In genomic region chr1:165235846-165236245, GRCm38 (mm10) we compare ENCODE assay signal across 8 mouse cellular contexts. TPM values are rescaled to one million over a fixed set of nuclear protein-coding genes. Genes with fewer than 3 reads are reported as not detected.
DNase-seq lines count a peak whose midpoint lies in the region; ATAC-seq and TF ChIP-seq lines count a peak whose summit lies in the region.

No protein-coding gene starts in this region.

- in situ Hi-C loops in ES-E14 (cut with MboI; ENCODE audit: low sequenced_read_pairs in 2 of 2, unreplicated experiment in 2 of 2), result no loop called here

- no peak for ATAC-seq in heart, embryonic 13.5 days (ENCODE audit: extremely low read depth, insufficient number of reproducible peaks, low FRiP score, low TSS enrichment)
- ATAC-seq in forebrain, embryonic 13.5 days, result no peak
- ATAC-seq in liver, embryonic 15.5 days (ENCODE audit: insufficient read depth), result no peak

- no peak for DNase-seq in heart, postnatal 10 days
- DNase-seq in ES-E14 (ENCODE audit: low read depth, low spot score), result no peak
- no peak for DNase-seq in natural killer cell, adult 2 months (ENCODE audit: low spot score in 2 of 2)
- DNase-seq in adrenal gland, postnatal 10 days, result no peak
- no peak for DNase-seq in layer of hippocampus, postnatal 10 days (ENCODE audit: low spot score in 2 of 2)

- peak overlapping the region; percentile 88 for H3K4me3 ChIP-seq in heart, embryonic 13.5 days
- peak overlapping the region; percentile 85 to 94 for H3K4me3 ChIP-seq in ES-E14 (ENCODE audit: insufficient read depth in 1 of 2, low read depth in 1 of 2, low read length in 2 of 2, poor library complexity in 1 of 2, severe bottlenecking in 1 of 2)
- H3K4me3 ChIP-seq in forebrain, embryonic 13.5 days, result peak overlapping the region; percentile 90
- H3K4me3 ChIP-seq in liver, embryonic 15.5 days (replicated peaks), result peak overlapping the region; percentile 83

- H3K9me3 ChIP-seq in heart, embryonic 13.5 days, result no peaks in the 10 kb centered on the region
- H3K9me3 ChIP-seq in ES-E14 (ENCODE audit: control insufficient read depth, insufficient read depth, low read depth, low read length), result no peaks in the 10 kb centered on the region
- H3K9me3 ChIP-seq in forebrain, embryonic 13.5 days (replicated peaks), result no peaks in the 10 kb centered on the region
- no peaks in the 10 kb centered on the region for H3K9me3 ChIP-seq in liver, embryonic 15.5 days (replicated peaks)

- intact Hi-C loops in heart, postnatal 10 days (cut with DNase I), result loop anchor here (5.0 kb wide), 2 partner anchors 44 to 226 kb away; partner anchors contain the start of genes Dcaf6, Mpc2 and Sft2d2

- no peaks in the 10 kb centered on the region; the same call in 1 of the 2 replicates for H3K36me3 ChIP-seq in heart, embryonic 13.5 days
- H3K36me3 ChIP-seq in ES-E14 (ENCODE audit: control insufficient read depth, insufficient read depth, low read length, poor library complexity, severe bottlenecking), result no peaks in the 10 kb centered on the region
- H3K36me3 ChIP-seq in forebrain, embryonic 13.5 days (ENCODE audit: poor library complexity, severe bottlenecking), result no peaks in the 10 kb centered on the region
- no peaks in the 10 kb centered on the region for H3K36me3 ChIP-seq in liver, embryonic 15.5 days (replicated peaks)

- 12% methylated on average over 10 of the region's 10 CpGs for WGBS in heart, embryonic 13.5 days
- 11% methylated on average over 10 of the region's 10 CpGs for WGBS in forebrain, embryonic 13.5 days
- 5% methylated on average over 10 of the region's 10 CpGs for WGBS in liver, embryonic 15.5 days (ENCODE audit: insufficient replicate concordance)

- H3K4me2 ChIP-seq in heart, embryonic 13.5 days, result peak overlapping the region; percentile 93
- H3K4me2 ChIP-seq in forebrain, embryonic 13.5 days, result peak overlapping the region; percentile 82
- peak overlapping the region; percentile 91 for H3K4me2 ChIP-seq in liver, embryonic 15.5 days

- peaks cover 37% of the 10 kb centered on the region for H3K4me1 ChIP-seq in heart, embryonic 13.5 days
- H3K4me1 ChIP-seq in ES-E14 (ENCODE audit: control insufficient read depth in 2 of 2, insufficient read depth in 2 of 2, low read length in 2 of 2, poor library complexity in 1 of 2), result peaks cover 3 to 5% of the 10 kb centered on the region in 2 experiments
- peaks cover 23% of the 10 kb centered on the region for H3K4me1 ChIP-seq in forebrain, embryonic 13.5 days
- H3K4me1 ChIP-seq in liver, embryonic 15.5 days (replicated peaks), result peaks cover 28% of the 10 kb centered on the region

- H3K27ac ChIP-seq in heart, embryonic 13.5 days (replicated peaks), result peak overlapping the region; percentile 98
- no peak overlapping the region for H3K27ac ChIP-seq in ES-E14 (ENCODE audit: insufficient read depth, low read depth, low read length, poor library complexity, severe bottlenecking)
- H3K27ac ChIP-seq in forebrain, embryonic 13.5 days, result no peak overlapping the region
- peak overlapping the region; percentile 88; the same call in 1 of the 2 replicates for H3K27ac ChIP-seq in liver, embryonic 15.5 days (replicated peaks)

- no peaks in the 10 kb centered on the region for H3K27me3 ChIP-seq in heart, embryonic 13.5 days (replicated peaks)
- no peaks in the 10 kb centered on the region for H3K27me3 ChIP-seq in forebrain, embryonic 13.5 days
- H3K27me3 ChIP-seq in liver, embryonic 15.5 days, result no peaks in the 10 kb centered on the region

- H3K9ac ChIP-seq in heart, embryonic 13.5 days, result peak overlapping the region; percentile 93
- H3K9ac ChIP-seq in ES-E14 (ENCODE audit: insufficient read depth, low read depth, low read length, poor library complexity, severe bottlenecking), result peak overlapping the region; percentile 85; the same call in 1 of the 2 replicates
- H3K9ac ChIP-seq in forebrain, embryonic 13.5 days, result peak overlapping the region; percentile 92
- peak overlapping the region; percentile 90 for H3K9ac ChIP-seq in liver, embryonic 15.5 days

TF ChIP-seq in ES-E14, 5 proteins besides CTCF, POLR2A, EP300 and RAD21:
- TF ChIP-seq ZC3H11A (IDR thresholded peaks at IDR 0.05; ENCODE audit: borderline replicate concordance, low read depth, low read length) (no peak), MAFK (IDR thresholded peaks at IDR 0.05; ENCODE audit: insufficient read depth, low read depth, low read length) (no peak), ZNF384 (IDR thresholded peaks at IDR 0.05; ENCODE audit: low read depth, low read length) (no peak), CHD2 (IDR thresholded peaks at IDR 0.05; ENCODE audit: low read depth, low read length) (no peak), HCFC1 (IDR thresholded peaks at IDR 0.05; ENCODE audit: borderline replicate concordance, insufficient read depth, low read length) (no peak)

RNA-seq across cellular contexts. Expression of gene Tiprl, which starts 0.9 kb away (rescaled TPM):
- polyA plus RNA-seq in heart, embryonic 13.5 days (2015; fragmentation: Nextera tagmentation; extraction: Ambion mirVana), result 78.9 and 92.6 TPM in 2 replicates
- total RNA-seq in heart, postnatal 10 days (2021), result 10 to 100 TPM; 49.4 to 50.8 TPM
- total RNA-seq in ES-E14 (2012; rRNA removed), result 27.4 and 40.2 TPM in 2 replicates
- 125 and 136 TPM in 2 replicates for polyA plus RNA-seq in forebrain, embryonic 13.5 days (2015; fragmentation: Nextera tagmentation; extraction: Ambion mirVana)
- 36.5 and 38.1 TPM in 2 replicates for polyA plus RNA-seq in liver, embryonic 15.5 days (2015; fragmentation: Nextera tagmentation; extraction: Ambion mirVana)
- 10 to 100 TPM; 51.6 to 61.5 TPM for total RNA-seq in adrenal gland, postnatal 10 days (2021)
- total RNA-seq in layer of hippocampus, postnatal 10 days (2021), result 10 to 100 TPM; 74.4 to 78.0 TPM

RNA-seq across cellular contexts. Expression of gene Sft2d2, which starts 41.6 kb away (rescaled TPM):
- polyA plus RNA-seq in heart, embryonic 13.5 days (2015; fragmentation: Nextera tagmentation; extraction: Ambion mirVana), result 19.4 and 20.4 TPM in 2 replicates
- total RNA-seq in heart, postnatal 10 days (2021), result 10 to 100 TPM; 16.8 to 18.4 TPM
- 15.0 and 23.8 TPM in 2 replicates for total RNA-seq in ES-E14 (2012; rRNA removed)
- polyA plus RNA-seq in forebrain, embryonic 13.5 days (2015; fragmentation: Nextera tagmentation; extraction: Ambion mirVana), result 6.2 and 6.9 TPM in 2 replicates
- polyA plus RNA-seq in liver, embryonic 15.5 days (2015; fragmentation: Nextera tagmentation; extraction: Ambion mirVana), result 7.5 and 8.8 TPM in 2 replicates
- total RNA-seq in adrenal gland, postnatal 10 days (2021), result 10 to 100 TPM; 23.6 to 25.1 TPM
- 1 to 10 TPM; 7.8 to 9.0 TPM for total RNA-seq in layer of hippocampus, postnatal 10 days (2021)

RNA-seq across cellular contexts. Expression of gene Gpr161, which starts 59.7 kb away (rescaled TPM):
- polyA plus RNA-seq in heart, embryonic 13.5 days (2015; fragmentation: Nextera tagmentation; extraction: Ambion mirVana), result 0.57 and 0.59 TPM in 2 replicates
- total RNA-seq in heart, postnatal 10 days (2021), result 1 to 10 TPM; 5.7 to 8.1 TPM
- total RNA-seq in ES-E14 (2012; rRNA removed), result 3.3 and 4.5 TPM in 2 replicates
- 3.5 and 4.1 TPM in 2 replicates for polyA plus RNA-seq in forebrain, embryonic 13.5 days (2015; fragmentation: Nextera tagmentation; extraction: Ambion mirVana)
- 0.05 TPM in 2 replicates for polyA plus RNA-seq in liver, embryonic 15.5 days (2015; fragmentation: Nextera tagmentation; extraction: Ambion mirVana)
- total RNA-seq in adrenal gland, postnatal 10 days (2021), result 1 to 10 TPM; 2.3 to 3.3 TPM
- 10 to 100 TPM; 49.1 to 50.3 TPM for total RNA-seq in layer of hippocampus, postnatal 10 days (2021)

Comparison
In these comparisons a context has a peak if more than half of its experiments do, and no peak if none do; other contexts are left out.
1. H3K27ac ChIP-seq: peak in heart, embryonic 13.5 days (single experiment) and liver, embryonic 15.5 days (single experiment); none in ES-E14 (single experiment) and forebrain, embryonic 13.5 days (single experiment).
2. Peak in every context shown above with its lines, with median percentiles within 50 percentile points of each other: H3K4me2 ChIP-seq, H3K4me3 ChIP-seq and H3K9ac ChIP-seq.